Mouse (Mus musculus) liver, adult 2 months (tissue): Measurements from ENCODE around the gene Eif4e3.

Experiments used
- CTCF ChIP-seq: fragments of 200-500 bp; IDR thresholded peaks from 2 replicates; pipeline ENCODE4 v1.5.1; 2011; ENCODE audit warnings: low read depth, low read length, control low read depth
- POLR2A ChIP-seq: fragments of 200-500 bp; IDR thresholded peaks from 2 replicates; pipeline ENCODE4 v1.6.1; 2011; ENCODE audit warnings: low read length, control low read depth; ENCODE audit not compliant: insufficient read depth; ENCODE audit errors: extremely low read depth

DNA sequence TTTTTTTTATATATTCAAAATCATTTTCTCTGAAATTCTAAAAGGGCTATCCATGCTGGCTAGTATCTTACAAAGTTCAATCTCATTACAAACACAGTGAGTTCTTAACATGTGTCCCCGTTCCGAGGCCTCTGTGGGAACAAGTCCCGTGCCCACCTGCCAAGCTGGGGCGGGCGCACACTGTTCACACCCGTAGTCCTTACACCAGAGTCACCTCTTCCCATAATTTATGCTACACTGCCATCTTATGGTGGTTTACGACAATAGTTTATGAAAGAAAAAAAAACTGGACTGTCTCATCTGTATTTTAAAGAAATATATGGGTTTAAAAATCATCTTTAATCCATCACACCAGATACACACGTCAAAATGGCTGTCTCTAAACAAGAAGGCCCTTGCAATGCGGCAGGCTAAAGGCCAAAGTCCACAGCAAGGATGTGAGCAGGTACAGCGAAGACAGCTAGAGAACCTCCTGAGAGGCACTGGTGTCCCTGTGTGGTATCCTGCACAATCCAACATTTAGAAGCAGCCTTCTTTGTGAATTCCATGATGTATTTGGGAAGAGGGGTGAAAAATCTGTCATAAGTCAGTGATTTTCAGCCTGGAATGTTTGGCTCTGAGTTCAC, 66.3 kb downstream of the Eif4e3 start:
- no peak for TF ChIP-seq POLR2A
- peak; percentile 58 for TF ChIP-seq CTCF
